Mouse (Mus musculus) hindbrain, embryonic 13.5 days (tissue): ENCODE data around the gene Drap1. TPM values are rescaled to one million over a fixed set of nuclear protein-coding genes. Genes with fewer than 3 reads are reported as not detected.

Experiments
- ATAC-seq: fragments of 200-750 bp; cut with Nextera tagmentation; 2 replicates; pipeline ENCODE4 v1.8.0; 2017; ENCODE audit warnings: moderate TSS enrichment; ENCODE audit not compliant: low FRiP score
- H3K27ac ChIP-seq: fragments of 300-500 bp; sonication (generic); 2 replicates; pipeline ENCODE4 v1.5.1; 2015; ENCODE audit warnings: inconsistent platforms, mild to moderate bottlenecking, moderate library complexity
- H3K27me3 ChIP-seq: fragments of 300-500 bp; sonication (generic); 2 replicates; pipeline ENCODE4 v1.6.1; 2015; ENCODE audit warnings: mild to moderate bottlenecking, inconsistent platforms
- H3K36me3 ChIP-seq: fragments of 300-500 bp; sonication (generic); 2 replicates; pipeline ENCODE4 v1.6.1; 2015; ENCODE audit warnings: mild to moderate bottlenecking, inconsistent platforms
- H3K4me1 ChIP-seq: fragments of 300-500 bp; sonication (generic); replicated peaks from 2 replicates; pipeline ENCODE4 v1.6.1; 2015; ENCODE audit warnings: inconsistent platforms
- H3K4me2 ChIP-seq: fragments of 300-500 bp; sonication (generic); 2 replicates; pipeline ENCODE4 v1.6.1; 2015; ENCODE audit warnings: inconsistent platforms, mild to moderate bottlenecking, moderate library complexity
- H3K4me3 ChIP-seq: fragments of 300-500 bp; sonication (generic); 2 replicates; pipeline ENCODE4 v1.5.1; 2015; ENCODE audit warnings: mild to moderate bottlenecking, inconsistent platforms
- H3K9ac ChIP-seq: fragments of 300-500 bp; sonication (generic); 2 replicates; pipeline ENCODE4 v1.6.1; 2015; ENCODE audit warnings: mild to moderate bottlenecking, inconsistent platforms
- H3K9me3 ChIP-seq: fragments of 300-500 bp; sonication (generic); 2 replicates; pipeline ENCODE4 v1.6.1; 2016; ENCODE audit warnings: inconsistent platforms
- WGBS: fragments of 180-500 bp; shearing (Covaris S2); methylation state at CpG from one replicate; pipeline ENCODE4 v1.1.7; 2015; 5-methylcytosine and 5-hydroxymethylcytosine counted together
- polyA plus RNA-seq: library from polyadenylated mRNA; unstranded; fragments of >200 nt; fragmentation: Nextera tagmentation; extraction: Ambion mirVana; gene quantifications from 2 replicates; pipeline ENCODE4 v1.2.1, GENCODE M21; 2015

The Drap1 gene
- polyA plus RNA-seq, 1 experiment from 2014 or later, result 322 TPM

DNA sequence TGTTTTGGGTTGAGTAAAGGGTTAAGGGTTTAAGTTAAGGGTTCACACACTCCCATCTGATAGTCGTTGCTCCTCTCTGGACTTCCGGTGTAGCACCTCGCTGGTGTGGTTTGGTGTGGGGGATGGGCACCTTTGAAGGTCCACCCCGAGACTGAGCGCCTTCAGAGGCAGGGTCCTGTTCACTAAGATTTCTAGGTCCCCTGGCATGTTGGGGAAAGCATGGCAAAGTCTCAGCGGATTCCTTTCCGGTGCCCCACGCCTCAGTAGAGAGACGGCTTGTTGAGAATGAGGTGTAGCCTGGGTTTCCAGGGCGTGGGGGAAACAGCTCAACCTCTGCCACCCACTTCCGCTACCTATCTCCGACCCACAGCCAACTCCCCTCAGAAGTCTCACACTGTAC is 35.1 kb downstream of the Drap1 start:
- WGBS, result 52% methylated on average over 12 of the region's 12 CpGs
- Histone ChIP-seq H3K4me3 (peak overlapping the region; percentile 99), H3K36me3 (peaks cover 13% of the 10 kb centered on the region), H3K27ac (no peak overlapping the region), H3K9ac (peak overlapping the region; percentile 96), H3K9me3 (no peaks in the 10 kb centered on the region), H3K4me2 (peak overlapping the region; percentile 97), H3K27me3 (no peaks in the 10 kb centered on the region), H3K4me1 (peaks cover 37% of the 10 kb centered on the region)
- ATAC-seq, result no peak

DNA sequence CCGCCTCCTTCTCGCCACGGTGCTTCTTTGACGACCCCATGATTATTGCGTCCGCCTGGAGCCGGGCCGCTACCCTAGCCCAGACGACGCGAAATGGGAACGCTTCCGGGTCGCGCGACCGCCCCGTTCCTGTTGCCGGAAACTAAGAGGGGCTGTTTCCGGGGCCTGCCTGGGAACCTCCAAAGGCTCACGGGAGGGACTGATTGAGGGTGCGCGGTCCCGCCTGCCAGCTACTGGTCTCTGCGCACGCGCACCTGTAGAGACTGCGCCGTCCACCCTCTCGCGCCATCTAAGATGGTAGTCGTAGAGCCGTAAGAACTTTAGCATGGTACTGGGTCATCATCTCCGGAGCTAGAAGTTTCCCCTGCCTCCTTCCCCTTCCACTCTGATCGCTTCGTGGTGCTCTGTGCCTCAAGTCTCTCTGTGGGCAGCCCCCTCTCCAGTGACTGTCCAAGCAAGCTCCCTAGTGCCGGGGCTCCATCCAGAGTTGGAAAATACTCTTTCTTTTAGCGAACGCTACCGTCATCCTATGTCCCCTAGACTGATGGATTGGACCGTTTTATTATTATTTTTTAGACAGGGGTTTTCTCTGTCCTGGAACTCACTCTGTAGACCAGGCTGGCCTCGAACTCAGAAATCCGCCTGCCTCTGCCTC is 36.1 kb downstream of the Drap1 start, which contains the start of gene Sart1:
TSS of gene Sart1 (minus strand) at position 116 of the 655 bp plus-strand sequence.
- Histone ChIP-seq H3K4me1 (peaks cover 37% of the 10 kb centered on the region), H3K36me3 (peaks cover 22% of the 10 kb centered on the region), H3K9me3 (no peaks in the 10 kb centered on the region), H3K27ac (peak within 1 kb of the TSS; percentile 91), H3K27me3 (no peaks in the 10 kb centered on the region), H3K4me2 (peak within 1 kb of the TSS; percentile 97), H3K9ac (peak within 1 kb of the TSS; percentile 96), H3K4me3 (peak within 1 kb of the TSS; percentile 99)
- ATAC-seq, result peak; percentile 97
- WGBS, result 2% methylated on average over 43 of the region's 43 CpGs

DNA sequence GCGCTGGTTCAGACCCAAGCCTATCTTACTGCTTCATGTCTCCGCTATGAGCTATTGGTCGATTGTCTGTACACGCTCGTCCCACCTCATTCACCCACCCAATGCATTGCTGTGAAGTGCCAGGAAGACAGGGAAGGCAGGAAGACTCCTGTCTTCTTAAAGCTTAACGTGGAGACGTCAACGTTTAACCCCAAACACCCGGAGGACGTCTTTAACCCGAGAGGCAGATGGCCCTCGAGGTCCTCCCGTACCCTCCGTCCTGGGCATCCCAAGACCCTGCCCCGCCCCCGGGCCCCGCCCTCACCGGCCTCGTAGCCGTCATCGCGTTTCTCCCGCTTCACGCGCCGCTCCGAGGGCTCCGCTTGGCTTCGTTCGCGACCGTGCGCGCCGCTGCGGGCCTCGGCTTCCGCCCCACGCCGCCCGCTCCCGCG is 36.8 kb downstream of the Drap1 start:
- under 1% methylated on average over 32 of the region's 43 CpGs for WGBS
- peak overlapping the region; percentile 99 for H3K4me3 ChIP-seq

DNA sequence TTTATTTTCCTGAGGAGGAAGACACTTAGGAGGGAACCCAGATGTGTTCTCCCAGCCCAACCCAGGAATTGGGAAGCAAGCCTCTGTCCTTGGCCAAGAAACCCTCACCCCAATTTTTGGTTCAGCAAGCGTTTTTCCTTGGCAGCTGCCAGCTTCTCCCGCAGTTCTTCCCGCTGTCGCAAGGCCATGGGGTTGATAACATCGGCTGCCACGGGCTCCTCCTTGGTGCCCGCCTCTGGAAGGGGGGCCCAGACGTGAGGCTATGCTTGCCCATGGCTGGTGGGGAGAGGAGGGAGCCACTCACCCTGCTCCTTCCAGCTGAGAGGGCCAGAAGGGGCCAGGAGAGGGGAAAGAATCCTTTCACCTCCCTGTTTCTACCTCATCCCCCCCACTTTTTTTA is 40.1 kb downstream of the Drap1 start:
- H3K27ac ChIP-seq, result no peak overlapping the region
- H3K27me3 ChIP-seq, result no peaks in the 10 kb centered on the region
- peaks cover 26% of the 10 kb centered on the region for H3K4me1 ChIP-seq
- H3K9ac ChIP-seq, result no peak overlapping the region
- H3K36me3 ChIP-seq, result peaks cover 62% of the 10 kb centered on the region
- WGBS, result 93% methylated on average over 8 of the region's 8 CpGs
- H3K4me3 ChIP-seq, result no peak overlapping the region
- H3K4me2 ChIP-seq, result no peak overlapping the region
- H3K9me3 ChIP-seq, result no peaks in the 10 kb centered on the region
- ATAC-seq, result no peak

More for the DNA sequence above, 36.8 kb downstream of the Drap1 start:
- peak overlapping the region; percentile 96 for H3K9ac ChIP-seq
- no peaks in the 10 kb centered on the region for H3K27me3 ChIP-seq
- ATAC-seq, result peak; percentile 57
- H3K4me1 ChIP-seq, result peaks cover 37% of the 10 kb centered on the region
- H3K4me2 ChIP-seq, result peak overlapping the region; percentile 97
- peak overlapping the region; percentile 91 for H3K27ac ChIP-seq
- no peaks in the 10 kb centered on the region for H3K9me3 ChIP-seq
- peaks cover 29% of the 10 kb centered on the region for H3K36me3 ChIP-seq

DNA sequence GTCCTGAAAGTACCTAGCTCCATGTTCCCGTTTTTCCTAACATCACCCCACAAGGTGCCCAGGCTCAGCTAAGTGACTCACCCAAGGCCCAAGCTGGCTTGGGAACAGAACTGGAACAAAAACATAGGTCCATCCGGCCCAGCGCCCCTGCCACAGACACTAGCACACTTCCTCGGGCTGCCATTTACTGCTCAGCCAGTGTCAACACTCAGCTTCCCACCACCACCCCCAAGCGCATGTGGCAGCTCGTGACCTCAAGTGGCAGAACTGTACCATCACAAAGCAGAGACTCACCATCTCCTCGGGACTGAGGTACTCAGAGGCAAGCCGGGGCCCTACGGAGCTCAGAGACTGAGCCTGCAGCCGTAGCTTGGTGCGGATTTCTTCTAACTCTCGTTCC is 41.5 kb downstream of the Drap1 start:
- Histone ChIP-seq H3K4me1 (peaks cover 18% of the 10 kb centered on the region), H3K27me3 (no peaks in the 10 kb centered on the region), H3K36me3 (peaks cover 76% of the 10 kb centered on the region), H3K4me2 (no peak overlapping the region), H3K27ac (no peak overlapping the region), H3K9me3 (no peaks in the 10 kb centered on the region), H3K4me3 (no peak overlapping the region), H3K9ac (no peak overlapping the region)
- WGBS, result 97% methylated on average over 12 of the region's 12 CpGs
- no peak for ATAC-seq

DNA sequence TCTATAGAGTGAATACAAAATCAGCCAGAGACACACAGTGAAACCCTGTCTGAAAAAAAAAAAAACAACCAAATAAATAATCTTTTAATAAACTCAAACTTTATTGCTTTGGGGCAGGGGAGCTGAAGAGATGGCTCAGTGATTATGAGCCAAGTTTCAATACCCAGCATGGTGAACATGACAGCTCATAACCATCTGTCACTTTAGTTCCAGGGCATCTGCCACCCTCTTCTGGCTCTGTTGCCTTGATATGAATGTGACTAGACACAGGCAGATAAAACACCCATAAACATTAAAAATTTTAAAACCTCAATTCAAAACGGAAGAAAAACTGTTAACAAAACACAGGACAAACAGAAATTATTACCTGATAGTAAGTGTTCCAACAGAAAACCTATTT is 47.3 kb downstream of the Drap1 start:
- ATAC-seq, result no peak
- Histone ChIP-seq H3K9me3 (no peaks in the 10 kb centered on the region), H3K27me3 (no peaks in the 10 kb centered on the region), H3K4me1 (no peaks in the 10 kb centered on the region), H3K27ac (no peak overlapping the region), H3K4me3 (no peak overlapping the region), H3K9ac (no peak overlapping the region), H3K36me3 (peaks cover 86% of the 10 kb centered on the region), H3K4me2 (no peak overlapping the region)
- 89% methylated on average over 1 of the region's 1 CpGs for WGBS

DNA sequence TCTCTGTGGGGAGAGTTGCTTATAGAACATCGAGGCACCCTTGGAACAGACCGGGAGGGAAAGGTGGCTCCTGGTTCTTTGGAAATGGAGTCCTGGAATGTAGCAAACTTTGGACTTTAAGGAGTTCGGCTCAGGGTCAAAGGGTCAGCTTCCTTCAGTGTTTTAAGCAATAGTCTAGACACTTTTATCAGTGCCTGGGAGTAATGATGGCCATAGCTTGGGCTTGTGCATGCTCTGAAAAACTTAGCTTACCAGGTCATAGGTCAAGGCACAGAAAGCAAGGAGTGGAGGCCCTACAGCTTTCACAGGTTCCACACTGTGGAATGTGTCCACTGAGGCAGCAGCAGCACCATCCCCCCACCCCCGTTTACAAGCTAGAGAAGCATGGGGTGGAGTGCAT is 50.0 kb downstream of the Drap1 start:
- Histone ChIP-seq H3K9ac (no peak overlapping the region), H3K4me3 (no peak overlapping the region), H3K4me1 (no peaks in the 10 kb centered on the region; the same call in 1 of the 2 replicates), H3K36me3 (peaks cover 83% of the 10 kb centered on the region), H3K27me3 (no peaks in the 10 kb centered on the region), H3K27ac (no peak overlapping the region), H3K4me2 (no peak overlapping the region), H3K9me3 (no peaks in the 10 kb centered on the region)
- no peak for ATAC-seq
- WGBS, result 82% methylated on average over 4 of the region's 4 CpGs

DNA sequence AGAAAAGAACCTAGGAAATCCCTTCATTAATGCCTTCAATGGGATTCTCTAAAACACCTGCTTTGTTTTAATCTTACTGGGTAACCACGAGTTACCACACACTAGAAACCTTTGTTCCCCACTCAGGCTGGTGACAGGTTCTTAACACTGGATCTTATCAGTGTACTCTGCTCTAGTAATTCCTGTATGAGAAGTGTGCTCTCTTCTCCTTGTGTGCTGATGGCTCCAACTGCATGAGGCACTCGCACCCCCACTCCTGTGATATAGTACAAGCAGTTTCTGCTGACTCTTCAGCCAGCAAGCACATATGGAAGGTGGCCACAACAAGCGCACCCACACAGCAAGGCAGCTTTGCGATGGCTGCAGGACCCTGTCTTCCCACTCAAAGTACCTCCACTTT is 50.6 kb downstream of the Drap1 start:
- no peak overlapping the region for H3K4me3 ChIP-seq
- H3K9ac ChIP-seq, result no peak overlapping the region
- H3K27me3 ChIP-seq, result no peaks in the 10 kb centered on the region
- H3K27ac ChIP-seq, result no peak overlapping the region
- H3K36me3 ChIP-seq, result peaks cover 83% of the 10 kb centered on the region
- 87% methylated on average over 4 of the region's 4 CpGs for WGBS
- no peak overlapping the region for H3K4me2 ChIP-seq
- H3K4me1 ChIP-seq, result no peaks in the 10 kb centered on the region; the same call in 1 of the 2 replicates
- H3K9me3 ChIP-seq, result no peaks in the 10 kb centered on the region
- no peak for ATAC-seq

Other genes with a start within 250 kb of the Drap1 start
- gene Pacs1, start 151.9 kb downstream of the Drap1 start, polyA plus RNA-seq, result 33.9 TPM in 2 replicates
- 373 and 377 TPM in 2 replicates for gene Sf3b2, start 129.5 kb downstream of the Drap1 start, polyA plus RNA-seq
- gene Gal3st3, start 126.6 kb downstream of the Drap1 start, polyA plus RNA-seq, result 34.1 and 36.0 TPM in 2 replicates
- not detected in 2 replicates for gene Catsper1, start 89.2 kb downstream of the Drap1 start, polyA plus RNA-seq
- gene Cst6, start 75.4 kb downstream of the Drap1 start, polyA plus RNA-seq, result 5.4 and 6.3 TPM in 2 replicates
- gene Eif1ad, start 58.2 kb downstream of the Drap1 start, polyA plus RNA-seq, result 53.3 and 56.4 TPM in 2 replicates
- gene Banf1, start 57.8 kb downstream of the Drap1 start, polyA plus RNA-seq, result 330 and 334 TPM in 2 replicates
- gene Sart1, start 36.3 kb downstream of the Drap1 start, polyA plus RNA-seq, result 72.1 and 73.0 TPM in 2 replicates
- gene Tsga10ip, start 22.5 kb downstream of the Drap1 start, polyA plus RNA-seq, result 0.18 TPM in 1 of 2 replicates, not detected in the other
- gene AI837181, start 165 bp upstream of the Drap1 start, polyA plus RNA-seq, result 68.5 and 69.7 TPM in 2 replicates
- 0.48 TPM in 1 of 2 replicates, not detected in the other for gene Fosl1, start 22.6 kb upstream of the Drap1 start, polyA plus RNA-seq
- gene Ccdc85b, start 32.9 kb upstream of the Drap1 start, polyA plus RNA-seq, result 9.6 and 10.2 TPM in 2 replicates
- 169 and 179 TPM in 2 replicates for gene Fibp, start 35.6 kb upstream of the Drap1 start, polyA plus RNA-seq
- gene Ctsw, start 43.5 kb upstream of the Drap1 start, polyA plus RNA-seq, result 5.0 and 5.8 TPM in 2 replicates
- gene Efemp2, start 49.0 kb upstream of the Drap1 start, polyA plus RNA-seq, result 45.6 and 48.7 TPM in 2 replicates
- 42.6 and 49.7 TPM in 2 replicates for gene Mus81, start 63.4 kb upstream of the Drap1 start, polyA plus RNA-seq
- gene Cfl1, start 65.5 kb upstream of the Drap1 start, polyA plus RNA-seq, result 3,676 and 3,692 TPM in 2 replicates
- 0.58 TPM in 1 of 2 replicates, not detected in the other for gene 1700020D05Rik, start 78.8 kb upstream of the Drap1 start, polyA plus RNA-seq
- gene Snx32, start 85.6 kb upstream of the Drap1 start, polyA plus RNA-seq, result 80.3 and 81.1 TPM in 2 replicates
- 0.21 TPM in 1 of 2 replicates, not detected in the other for gene Ovol1, start 135.7 kb upstream of the Drap1 start, polyA plus RNA-seq
- 2.2 and 2.9 TPM in 2 replicates for gene Ap5b1, start 143.0 kb upstream of the Drap1 start, polyA plus RNA-seq
- gene Rnaseh2c, start 176.9 kb upstream of the Drap1 start, polyA plus RNA-seq, result 71.2 and 80.6 TPM in 2 replicates
- gene Kat5, start 185.3 kb upstream of the Drap1 start, polyA plus RNA-seq, result 77.2 and 79.7 TPM in 2 replicates
- 30.1 and 35.2 TPM in 2 replicates for gene Rela, start 212.5 kb upstream of the Drap1 start, polyA plus RNA-seq
- gene Sipa1, start 238.7 kb upstream of the Drap1 start, polyA plus RNA-seq, result 15.0 and 15.4 TPM in 2 replicates